8 mouse cellular contexts compared by ENCODE assay signal in the genomic region with DNA sequence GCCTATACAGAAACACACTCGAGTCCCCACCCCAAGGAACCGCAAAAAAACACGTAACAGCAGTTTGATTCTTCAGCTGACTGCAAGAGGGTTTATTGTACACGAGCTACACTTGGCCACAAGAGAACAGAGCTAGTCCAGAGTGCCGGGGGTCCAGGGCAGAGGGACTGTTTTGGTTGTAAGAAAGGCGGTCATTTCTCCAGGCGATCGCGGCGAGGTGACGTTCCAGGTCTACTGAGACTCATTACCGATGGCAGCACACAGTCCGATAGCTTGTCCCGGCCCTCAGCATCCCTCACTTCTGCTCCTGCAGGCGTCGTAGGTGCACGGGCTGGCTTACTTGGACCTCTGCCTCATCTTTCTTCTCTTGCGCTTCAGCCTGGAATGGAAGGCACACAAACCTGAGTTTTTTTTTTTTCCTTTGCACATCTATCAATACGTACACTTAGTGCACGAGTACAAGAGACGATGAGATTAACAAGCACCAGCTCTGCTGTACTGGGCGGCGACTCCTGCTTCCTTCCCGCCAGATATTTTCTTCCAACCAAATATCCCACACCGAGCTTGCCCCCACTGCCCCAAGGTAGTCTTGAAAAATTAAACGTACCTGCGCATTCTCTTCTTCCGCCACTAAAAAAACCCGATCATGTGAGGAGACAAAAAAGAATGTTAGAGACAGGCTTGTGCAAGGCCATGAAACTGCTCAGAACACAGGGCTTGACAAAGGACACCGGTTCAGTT. TPM values are rescaled to one million over a fixed set of nuclear protein-coding genes. Genes with fewer than 3 reads are reported as not detected.
DNase-seq lines count a peak whose midpoint lies in the region; ATAC-seq and TF ChIP-seq lines count a peak whose summit lies in the region.
"Not testable (repeated sequence)": the region's sequence is repeated elsewhere in the genome, so short reads cannot be mapped to it uniquely, and the experiment has no call there.

No protein-coding gene starts in this region.

- TF ChIP-seq EP300 in heart, adult 2 months (IDR thresholded peaks at IDR 0.05; ENCODE audit: insufficient read depth, low read depth, low read length); lung, postnatal 0 days (IDR thresholded peaks at IDR 0.05): not testable (repeated sequence)

- intact Hi-C loops in heart, adult 2 months (cut with DNase I), result loop anchor here (5.0 to 10.0 kb wide), 2 partner anchors 124 to 257 kb away; partner anchors contain the start of genes Dnajc14, Suox and Tmem198b

- not testable (repeated sequence) for ATAC-seq in embryonic facial prominence, embryonic 11.5 days (replicated peaks; ENCODE audit: insufficient number of reproducible peaks, low FRiP score, low TSS enrichment, low read depth); hindbrain, postnatal 0 days; limb, embryonic 12.5 days (ENCODE audit: insufficient number of reproducible peaks, insufficient read depth, low FRiP score, low TSS enrichment, low read depth); lung, postnatal 0 days
- 0 out of 2 replicates have a peak, but pooled peaks have one; percentile 3 for ATAC-seq in neural tube, embryonic 13.5 days (ENCODE audit: low read depth)

- peak overlapping the region; percentile 74 for H3K4me3 ChIP-seq in embryonic facial prominence, embryonic 11.5 days (ENCODE audit: low read depth, low read length)
- H3K4me3 ChIP-seq in heart, adult 2 months, result peak overlapping the region; percentile 59
- H3K4me3 ChIP-seq in hindbrain, postnatal 0 days (ENCODE audit: low read length), result peak overlapping the region; percentile 73
- H3K4me3 ChIP-seq in limb, embryonic 12.5 days (replicated peaks), result peak overlapping the region; percentile 72
- peak overlapping the region; percentile 66 for H3K4me3 ChIP-seq in lung, postnatal 0 days (ENCODE audit: low read depth, low read length)
- H3K4me3 ChIP-seq in neural tube, embryonic 13.5 days, result peak overlapping the region; percentile 82

- peak; percentile 57 for DNase-seq in MN1 (ENCODE audit: low spot score)
- DNase-seq in embryonic facial prominence, embryonic 11.5 days (ENCODE audit: low spot score), result peak; percentile 25
- not testable (repeated sequence) for DNase-seq in heart, adult 2 months
- peak; percentile 20 for DNase-seq in hindbrain, postnatal 0 days (ENCODE audit: low spot score)
- DNase-seq in lung, postnatal 0 days (ENCODE audit: low spot score), result peak; percentile 46
- DNase-seq in urinary bladder, postnatal 14 days (ENCODE audit: low spot score), result peak; percentile 18

- not testable (repeated sequence) for H3K9me3 ChIP-seq in embryonic facial prominence, embryonic 11.5 days (replicated peaks; ENCODE audit: control insufficient read depth, low read length); hindbrain, postnatal 0 days (ENCODE audit: low read length); limb, embryonic 12.5 days; lung, postnatal 0 days (ENCODE audit: low read length); neural tube, embryonic 13.5 days

- H3K27me3 ChIP-seq in embryonic facial prominence, embryonic 11.5 days (ENCODE audit: control insufficient read depth, insufficient read depth, low read length); heart, adult 2 months (ENCODE audit: control insufficient read depth, insufficient read depth, low read length); hindbrain, postnatal 0 days (ENCODE audit: insufficient read depth, low read length); limb, embryonic 12.5 days; lung, postnatal 0 days (replicated peaks; ENCODE audit: insufficient read depth, low read length); neural tube, embryonic 13.5 days: not testable (repeated sequence)

- H3K27ac ChIP-seq in embryonic facial prominence, embryonic 11.5 days (replicated peaks; ENCODE audit: low read depth, low read length), result peak overlapping the region; percentile 86
- peak overlapping the region; percentile 91 for H3K27ac ChIP-seq in heart, adult 2 months
- peak overlapping the region; percentile 97 for H3K27ac ChIP-seq in hindbrain, postnatal 0 days
- H3K27ac ChIP-seq in limb, embryonic 12.5 days, result peak overlapping the region; percentile 97
- H3K27ac ChIP-seq in lung, postnatal 0 days (ENCODE audit: low read length), result peak overlapping the region; percentile 96
- peak overlapping the region; percentile 97 for H3K27ac ChIP-seq in neural tube, embryonic 13.5 days (replicated peaks)

- H3K79me2 ChIP-seq in heart, adult 2 months (replicated peaks; ENCODE audit: control insufficient read depth, insufficient read depth, low read length), result not testable (repeated sequence)

- not testable (repeated sequence) for TF ChIP-seq CTCF in heart, adult 2 months (IDR thresholded peaks at IDR 0.05); hindbrain, postnatal 0 days (IDR thresholded peaks at IDR 0.05; ENCODE audit: low read depth); lung, postnatal 0 days (IDR thresholded peaks at IDR 0.05)

- H3K4me1 ChIP-seq in embryonic facial prominence, embryonic 11.5 days (ENCODE audit: control insufficient read depth, insufficient read depth, low read length); heart, adult 2 months (ENCODE audit: control insufficient read depth, insufficient read depth, low read length); hindbrain, postnatal 0 days (ENCODE audit: insufficient read depth, low read length); lung, postnatal 0 days (ENCODE audit: insufficient read depth, low read depth, low read length): not testable (repeated sequence)
- H3K4me1 ChIP-seq in limb, embryonic 12.5 days (replicated peaks), result peaks cover 13% of the 10 kb centered on the region
- peaks cover 27% of the 10 kb centered on the region for H3K4me1 ChIP-seq in neural tube, embryonic 13.5 days (replicated peaks)

- 0% methylated on average over 21 of the region's 30 CpGs for WGBS in embryonic facial prominence, embryonic 11.5 days
- 1% methylated on average over 30 of the region's 30 CpGs for WGBS in heart, adult 2 months
- under 1% methylated on average over 25 of the region's 30 CpGs for WGBS in hindbrain, postnatal 0 days
- 1% methylated on average over 30 of the region's 30 CpGs for WGBS in limb, embryonic 12.5 days
- 0% methylated on average over 20 of the region's 30 CpGs for WGBS in lung, postnatal 0 days
- 1% methylated on average over 30 of the region's 30 CpGs for WGBS in neural tube, embryonic 13.5 days

- H3K4me2 ChIP-seq in embryonic facial prominence, embryonic 11.5 days (ENCODE audit: low read depth, low read length), result peak overlapping the region; percentile 68
- peak overlapping the region; percentile 79 for H3K4me2 ChIP-seq in hindbrain, postnatal 0 days (ENCODE audit: low read depth, low read length)
- peak overlapping the region; percentile 83 for H3K4me2 ChIP-seq in limb, embryonic 12.5 days
- H3K4me2 ChIP-seq in lung, postnatal 0 days (replicated peaks; ENCODE audit: low read depth, low read length), result peak overlapping the region; percentile 60
- H3K4me2 ChIP-seq in neural tube, embryonic 13.5 days, result peak overlapping the region; percentile 86

- peaks cover 12% of the 10 kb centered on the region for H3K36me3 ChIP-seq in embryonic facial prominence, embryonic 11.5 days (replicated peaks; ENCODE audit: control insufficient read depth, insufficient read depth, low read depth, low read length)
- H3K36me3 ChIP-seq in heart, adult 2 months (ENCODE audit: control insufficient read depth, insufficient read depth, low read length), result not testable (repeated sequence)
- H3K36me3 ChIP-seq in hindbrain, postnatal 0 days (ENCODE audit: insufficient read depth, low read length), result peaks cover 24% of the 10 kb centered on the region
- peaks cover 26% of the 10 kb centered on the region for H3K36me3 ChIP-seq in limb, embryonic 12.5 days
- H3K36me3 ChIP-seq in lung, postnatal 0 days (ENCODE audit: insufficient read depth, low read length), result peaks cover 18% of the 10 kb centered on the region; the same call in 1 of the 2 replicates
- peaks cover 26% of the 10 kb centered on the region for H3K36me3 ChIP-seq in neural tube, embryonic 13.5 days

- peak overlapping the region; percentile 92 for H3K9ac ChIP-seq in embryonic facial prominence, embryonic 11.5 days (replicated peaks; ENCODE audit: low read length)
- H3K9ac ChIP-seq in heart, adult 2 months (ENCODE audit: low read depth, low read length), result peak overlapping the region; percentile 63
- H3K9ac ChIP-seq in hindbrain, postnatal 0 days (replicated peaks; ENCODE audit: low read length), result peak overlapping the region; percentile 87
- H3K9ac ChIP-seq in limb, embryonic 12.5 days (replicated peaks), result peak overlapping the region; percentile 93
- H3K9ac ChIP-seq in lung, postnatal 0 days (replicated peaks; ENCODE audit: low read depth), result peak overlapping the region; percentile 87
- peak overlapping the region; percentile 97 for H3K9ac ChIP-seq in neural tube, embryonic 13.5 days

- TF ChIP-seq POLR2A in heart, adult 2 months (IDR thresholded peaks at IDR 0.05; ENCODE audit: insufficient read depth, low read depth, low read length), result not testable (repeated sequence)

RNA-seq across cellular contexts. Expression of gene Zc3h10, which starts 0.6 kb away (rescaled TPM):
- 13.6 and 15.0 TPM in 2 replicates for polyA plus RNA-seq in embryonic facial prominence, embryonic 11.5 days (2014; fragmentation: Nextera tagmentation; extraction: Ambion mirVana)
- 1 to 10 TPM; 7.5 to 7.6 TPM for total RNA-seq in heart, adult 2 months (2021)
- 6.6 and 6.8 TPM in 2 replicates for polyA plus RNA-seq in heart, adult 2 months (2012; rRNA removed)
- total RNA-seq in hindbrain, postnatal 0 days (2014; rRNA removed), result 19.3 and 19.4 TPM in 2 replicates
- 12.5 and 13.8 TPM in 2 replicates for polyA plus RNA-seq in hindbrain, postnatal 0 days (2015; fragmentation: Nextera tagmentation; extraction: Ambion mirVana)
- polyA plus RNA-seq in limb, embryonic 12.5 days (2016; fragmentation: Nextera tagmentation; extraction: Ambion mirVana), result 18.1 and 21.4 TPM in 2 replicates
- 13.6 and 15.3 TPM in 2 replicates for polyA plus RNA-seq in lung, postnatal 0 days (2015; fragmentation: Nextera tagmentation; extraction: Ambion mirVana)
- 19.4 and 19.9 TPM in 2 replicates for polyA plus RNA-seq in neural tube, embryonic 13.5 days (2015; fragmentation: Nextera tagmentation; extraction: Ambion mirVana)

RNA-seq across cellular contexts. Expression of gene Rpl41, which starts 0.9 kb away (rescaled TPM):
- polyA plus RNA-seq in embryonic facial prominence, embryonic 11.5 days (2014; fragmentation: Nextera tagmentation; extraction: Ambion mirVana), result 3,098 and 3,409 TPM in 2 replicates
- 1,000 to 10,000 TPM; 1,453 to 1,598 TPM for total RNA-seq in heart, adult 2 months (2021)
- polyA plus RNA-seq in heart, adult 2 months (2012; rRNA removed), result 853 and 867 TPM in 2 replicates
- 412 and 501 TPM in 2 replicates for total RNA-seq in hindbrain, postnatal 0 days (2014; rRNA removed)
- polyA plus RNA-seq in hindbrain, postnatal 0 days (2015; fragmentation: Nextera tagmentation; extraction: Ambion mirVana), result 2,609 and 2,618 TPM in 2 replicates
- 3,599 and 3,605 TPM in 2 replicates for polyA plus RNA-seq in limb, embryonic 12.5 days (2016; fragmentation: Nextera tagmentation; extraction: Ambion mirVana)
- 2,921 and 3,267 TPM in 2 replicates for polyA plus RNA-seq in lung, postnatal 0 days (2015; fragmentation: Nextera tagmentation; extraction: Ambion mirVana)
- 2,522 and 2,730 TPM in 2 replicates for polyA plus RNA-seq in neural tube, embryonic 13.5 days (2015; fragmentation: Nextera tagmentation; extraction: Ambion mirVana)

RNA-seq across cellular contexts. Expression of gene Pa2g4, which starts 17.6 kb away (rescaled TPM):
- polyA plus RNA-seq in embryonic facial prominence, embryonic 11.5 days (2014; fragmentation: Nextera tagmentation; extraction: Ambion mirVana), result 268 and 270 TPM in 2 replicates
- total RNA-seq in heart, adult 2 months (2021), result 10 to 100 TPM; 39.4 to 44.2 TPM
- polyA plus RNA-seq in heart, adult 2 months (2012; rRNA removed), result 19.5 and 35.6 TPM in 2 replicates
- 48.0 and 61.2 TPM in 2 replicates for total RNA-seq in hindbrain, postnatal 0 days (2014; rRNA removed)
- polyA plus RNA-seq in hindbrain, postnatal 0 days (2015; fragmentation: Nextera tagmentation; extraction: Ambion mirVana), result 114 and 117 TPM in 2 replicates
- polyA plus RNA-seq in limb, embryonic 12.5 days (2016; fragmentation: Nextera tagmentation; extraction: Ambion mirVana), result 199 and 206 TPM in 2 replicates
- 64.2 and 66.5 TPM in 2 replicates for polyA plus RNA-seq in lung, postnatal 0 days (2015; fragmentation: Nextera tagmentation; extraction: Ambion mirVana)
- 124 and 136 TPM in 2 replicates for polyA plus RNA-seq in neural tube, embryonic 13.5 days (2015; fragmentation: Nextera tagmentation; extraction: Ambion mirVana)

RNA-seq across cellular contexts. Expression of gene Esyt1, which starts 22.6 kb away (rescaled TPM):
- 12.5 and 15.8 TPM in 2 replicates for polyA plus RNA-seq in embryonic facial prominence, embryonic 11.5 days (2014; fragmentation: Nextera tagmentation; extraction: Ambion mirVana)
- total RNA-seq in heart, adult 2 months (2021), result 10 to 100 TPM; 16.4 to 17.9 TPM
- 23.6 and 24.7 TPM in 2 replicates for polyA plus RNA-seq in heart, adult 2 months (2012; rRNA removed)
- total RNA-seq in hindbrain, postnatal 0 days (2014; rRNA removed), result 22.9 and 29.0 TPM in 2 replicates
- polyA plus RNA-seq in hindbrain, postnatal 0 days (2015; fragmentation: Nextera tagmentation; extraction: Ambion mirVana), result 13.3 TPM in 2 replicates
- 18.5 and 19.9 TPM in 2 replicates for polyA plus RNA-seq in limb, embryonic 12.5 days (2016; fragmentation: Nextera tagmentation; extraction: Ambion mirVana)
- polyA plus RNA-seq in lung, postnatal 0 days (2015; fragmentation: Nextera tagmentation; extraction: Ambion mirVana), result 31.1 and 38.2 TPM in 2 replicates
- 31.5 and 35.1 TPM in 2 replicates for polyA plus RNA-seq in neural tube, embryonic 13.5 days (2015; fragmentation: Nextera tagmentation; extraction: Ambion mirVana)

RNA-seq across cellular contexts. Expression of gene Erbb3, which starts 41.2 kb away (rescaled TPM):
- polyA plus RNA-seq in embryonic facial prominence, embryonic 11.5 days (2014; fragmentation: Nextera tagmentation; extraction: Ambion mirVana), result 10.2 and 10.6 TPM in 2 replicates
- 1 to 10 TPM; 6.3 to 8.2 TPM for total RNA-seq in heart, adult 2 months (2021)
- polyA plus RNA-seq in heart, adult 2 months (2012; rRNA removed), result 5.5 and 7.7 TPM in 2 replicates
- total RNA-seq in hindbrain, postnatal 0 days (2014; rRNA removed), result 1.3 and 1.7 TPM in 2 replicates
- polyA plus RNA-seq in hindbrain, postnatal 0 days (2015; fragmentation: Nextera tagmentation; extraction: Ambion mirVana), result 0.64 and 0.65 TPM in 2 replicates
- polyA plus RNA-seq in limb, embryonic 12.5 days (2016; fragmentation: Nextera tagmentation; extraction: Ambion mirVana), result 15.4 and 16.6 TPM in 2 replicates
- 21.4 and 22.6 TPM in 2 replicates for polyA plus RNA-seq in lung, postnatal 0 days (2015; fragmentation: Nextera tagmentation; extraction: Ambion mirVana)
- polyA plus RNA-seq in neural tube, embryonic 13.5 days (2015; fragmentation: Nextera tagmentation; extraction: Ambion mirVana), result 9.5 and 9.9 TPM in 2 replicates
